Mouse (Mus musculus): Measurements from ENCODE around the gene Prr5. TPM values are rescaled to one million over a fixed set of nuclear protein-coding genes. Genes with fewer than 3 reads are reported as not detected.
A peak's percentile ranks its signal among the peaks of the same experiment; 100 is the strongest.
"Not testable (repeated sequence)": the region's sequence is repeated elsewhere in the genome, so short reads cannot be mapped to it uniquely, and the experiment has no call there.

Gene Prr5
- polyA plus RNA-seq, 1 experiment from 2014 or later: 20.4 TPM

DNA sequence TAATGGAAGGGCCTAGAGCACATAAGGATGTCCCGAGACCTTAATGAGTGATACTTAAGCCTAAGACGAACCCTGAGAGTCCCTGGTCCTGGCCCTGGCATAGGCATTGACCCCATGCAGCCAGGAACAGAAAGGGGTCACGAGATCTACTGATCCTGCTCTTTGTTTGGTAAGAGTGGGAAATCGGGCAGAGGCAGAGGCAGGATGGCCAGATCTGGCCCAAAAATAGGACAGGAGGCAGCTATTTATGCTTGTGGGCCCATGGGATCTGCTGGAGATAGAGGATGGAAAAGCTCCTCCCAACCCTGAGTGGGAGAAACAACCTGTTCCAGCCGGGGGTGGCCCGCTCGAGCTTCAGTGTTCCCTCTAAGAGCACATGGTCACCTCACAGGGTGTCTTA, 34.6 kb downstream of the Prr5 start:
- H3K27ac ChIP-seq (ENCODE audit: low read depth, low read length): no peak overlapping the region
- no peak overlapping the region for H3K9ac ChIP-seq (ENCODE audit: low read depth, low read length)
- H3K4me3 ChIP-seq (ENCODE audit: low read depth, low read length): no peak overlapping the region
- no peak for DNase-seq (ENCODE audit: low spot score)
- H3K4me2 ChIP-seq: no peak overlapping the region
- H3K27me3 ChIP-seq (replicated peaks; ENCODE audit: control insufficient read depth, insufficient read depth, low read length): no peaks in the 10 kb centered on the region
- 83% methylated on average over 7 of the region's 7 CpGs for WGBS
- H3K4me1 ChIP-seq (replicated peaks; ENCODE audit: control insufficient read depth, insufficient read depth, low read length): no peaks in the 10 kb centered on the region
- no peaks in the 10 kb centered on the region for H3K9me3 ChIP-seq (ENCODE audit: control insufficient read depth, low read length)
- ATAC-seq (replicated peaks; ENCODE audit: low FRiP score): no peak
- H3K36me3 ChIP-seq (ENCODE audit: control insufficient read depth, insufficient read depth, low read length): no peaks in the 10 kb centered on the region

GRCm38 (mm10) chr15:84705351-84705901, 36.0 kb downstream of the Prr5 start:
- no peak overlapping the region for H3K4me3 ChIP-seq (ENCODE audit: low read depth, low read length)
- H3K36me3 ChIP-seq (ENCODE audit: control insufficient read depth, insufficient read depth, low read length): no peaks in the 10 kb centered on the region
- H3K9me3 ChIP-seq (ENCODE audit: control insufficient read depth, low read length): no peaks in the 10 kb centered on the region
- WGBS: 80% methylated on average over 6 of the region's 6 CpGs
- H3K27me3 ChIP-seq (replicated peaks; ENCODE audit: control insufficient read depth, insufficient read depth, low read length): no peaks in the 10 kb centered on the region
- no peak overlapping the region for H3K9ac ChIP-seq (ENCODE audit: low read depth, low read length)
- ATAC-seq (replicated peaks; ENCODE audit: low FRiP score) (no peak), DNase-seq (ENCODE audit: low spot score) (no peak)
- no peak overlapping the region for H3K27ac ChIP-seq (ENCODE audit: low read depth, low read length)
- H3K4me2 ChIP-seq: no peak overlapping the region
- H3K4me1 ChIP-seq (replicated peaks; ENCODE audit: control insufficient read depth, insufficient read depth, low read length): no peaks in the 10 kb centered on the region

DNA sequence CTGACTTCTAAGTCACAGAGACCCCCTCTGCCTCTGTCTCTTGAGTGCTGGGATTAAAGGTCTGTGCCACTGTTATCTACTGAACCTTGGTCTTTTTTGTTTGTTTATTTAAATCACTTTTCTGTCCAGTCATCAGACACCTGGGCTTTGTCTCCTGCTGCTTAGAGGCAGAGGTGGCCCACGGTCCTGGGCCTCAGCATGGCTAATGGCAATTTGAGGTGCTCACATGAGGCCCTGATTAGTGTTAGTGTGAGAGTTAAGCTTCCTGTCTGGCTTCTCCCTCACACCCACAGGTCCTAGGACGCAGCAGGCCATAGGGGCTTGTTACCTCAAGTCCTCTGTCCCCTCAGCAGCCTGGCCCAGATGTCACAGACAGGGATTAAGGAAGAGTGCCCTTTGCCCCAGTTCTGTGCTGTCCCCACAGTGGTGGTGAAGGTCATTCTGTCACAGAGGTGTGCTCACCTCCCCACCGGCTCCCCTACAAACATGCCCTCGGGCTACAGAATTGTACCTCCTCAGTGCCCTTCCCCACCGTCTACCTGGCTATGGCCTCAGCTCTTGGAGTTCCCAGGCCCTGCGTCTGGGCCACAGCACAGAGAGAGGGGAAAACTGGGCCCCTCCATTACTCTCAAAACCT, 37.7 kb downstream of the Prr5 start:
- DNase-seq (ENCODE audit: low spot score) (no peak), ATAC-seq (replicated peaks; ENCODE audit: low FRiP score) (no peak)

GRCm38 (mm10) chr15:84712566-84713405, 43.4 kb downstream of the Prr5 start:
- WGBS: 56% methylated on average over 14 of the region's 14 CpGs

More for the DNA sequence above, 37.7 kb downstream of the Prr5 start:
- no peaks in the 10 kb centered on the region; the same call in 1 of the 2 replicates for H3K27me3 ChIP-seq (replicated peaks; ENCODE audit: control insufficient read depth, insufficient read depth, low read length)
- H3K9ac ChIP-seq (ENCODE audit: low read depth, low read length): no peak overlapping the region
- H3K4me3 ChIP-seq (ENCODE audit: low read depth, low read length): no peak overlapping the region
- no peaks in the 10 kb centered on the region for H3K36me3 ChIP-seq (ENCODE audit: control insufficient read depth, insufficient read depth, low read length)
- H3K4me1 ChIP-seq (replicated peaks; ENCODE audit: control insufficient read depth, insufficient read depth, low read length): no peaks in the 10 kb centered on the region
- H3K27ac ChIP-seq (ENCODE audit: low read depth, low read length): no peak overlapping the region
- WGBS: 62% methylated on average over 6 of the region's 6 CpGs
- H3K9me3 ChIP-seq (ENCODE audit: control insufficient read depth, low read length): no peaks in the 10 kb centered on the region
- no peak overlapping the region for H3K4me2 ChIP-seq

GRCm38 (mm10) chr15:84714730-84715129, 45.3 kb downstream of the Prr5 start:
- Histone ChIP-seq H3K27me3 (replicated peaks; ENCODE audit: control insufficient read depth, insufficient read depth, low read length) (peaks cover 7% of the 10 kb centered on the region), H3K36me3 (ENCODE audit: control insufficient read depth, insufficient read depth, low read length) (no peaks in the 10 kb centered on the region), H3K4me2 (peak overlapping the region; percentile 53), H3K4me1 (replicated peaks; ENCODE audit: control insufficient read depth, insufficient read depth, low read length) (peaks cover 7% of the 10 kb centered on the region), H3K27ac (ENCODE audit: low read depth, low read length) (peak overlapping the region; percentile 32; the same call in 1 of the 2 replicates), H3K9me3 (ENCODE audit: control insufficient read depth, low read length) (no peaks in the 10 kb centered on the region), H3K4me3 (ENCODE audit: low read depth, low read length) (peak overlapping the region; percentile 10; the same call in 1 of the 2 replicates), H3K9ac (ENCODE audit: low read depth, low read length) (no peak overlapping the region)
- WGBS: 1% methylated on average over 17 of the region's 17 CpGs
- DNase-seq (ENCODE audit: low spot score) (peak; percentile 69), ATAC-seq (replicated peaks; ENCODE audit: low FRiP score) (peak; percentile 61)

More at GRCm38 (mm10) chr15:84712566-84713405, 43.4 kb downstream of the Prr5 start:
- Histone ChIP-seq H3K4me3 (ENCODE audit: low read depth, low read length) (no peak overlapping the region), H3K36me3 (ENCODE audit: control insufficient read depth, insufficient read depth, low read length) (no peaks in the 10 kb centered on the region), H3K27me3 (replicated peaks; ENCODE audit: control insufficient read depth, insufficient read depth, low read length) (no peaks in the 10 kb centered on the region; the same call in 1 of the 2 replicates), H3K4me1 (replicated peaks; ENCODE audit: control insufficient read depth, insufficient read depth, low read length) (peaks cover 7% of the 10 kb centered on the region), H3K4me2 (no peak overlapping the region), H3K27ac (ENCODE audit: low read depth, low read length) (no peak overlapping the region), H3K9ac (ENCODE audit: low read depth, low read length) (no peak overlapping the region), H3K9me3 (ENCODE audit: control insufficient read depth, low read length) (no peaks in the 10 kb centered on the region)
- ATAC-seq (replicated peaks; ENCODE audit: low FRiP score) (no peak), DNase-seq (ENCODE audit: low spot score) (no peak)

- Histone ChIP-seq H3K4me1 (replicated peaks; ENCODE audit: control insufficient read depth, insufficient read depth, low read length) (peaks cover 10% of the 10 kb centered on the region), H3K27ac (ENCODE audit: low read depth, low read length) (peak overlapping the region; percentile 30; the same call in 1 of the 2 replicates), H3K9me3 (ENCODE audit: control insufficient read depth, low read length) (no peaks in the 10 kb centered on the region), H3K4me2 (peak overlapping the region; percentile 53), H3K36me3 (ENCODE audit: control insufficient read depth, insufficient read depth, low read length) (no peaks in the 10 kb centered on the region), H3K9ac (ENCODE audit: low read depth, low read length) (no peak overlapping the region), H3K27me3 (replicated peaks; ENCODE audit: control insufficient read depth, insufficient read depth, low read length) (peaks cover 11% of the 10 kb centered on the region), H3K4me3 (ENCODE audit: low read depth, low read length) (peak overlapping the region; percentile 10; the same call in 1 of the 2 replicates)
- DNase-seq (ENCODE audit: low spot score): no peak
- no peak for ATAC-seq (replicated peaks; ENCODE audit: low FRiP score)
- WGBS: 41% methylated on average over 11 of the region's 11 CpGs
These were observed 45.7 kb downstream of the Prr5 start for GRCm38 (mm10) chr15:84715132-84715531.

GRCm38 (mm10) chr15:84717570-84718270, 48.3 kb downstream of the Prr5 start:
- not testable (repeated sequence) for DNase-seq (ENCODE audit: low spot score); H3K9ac ChIP-seq (ENCODE audit: low read depth, low read length); H3K36me3 ChIP-seq (ENCODE audit: control insufficient read depth, insufficient read depth, low read length); ATAC-seq (replicated peaks; ENCODE audit: low FRiP score); H3K4me2 ChIP-seq; H3K27ac ChIP-seq (ENCODE audit: low read depth, low read length); H3K4me3 ChIP-seq (ENCODE audit: low read depth, low read length); H3K9me3 ChIP-seq (ENCODE audit: control insufficient read depth, low read length)
- H3K4me1 ChIP-seq (replicated peaks; ENCODE audit: control insufficient read depth, insufficient read depth, low read length): peaks cover 12% of the 10 kb centered on the region
- 60% methylated on average over 6 of the region's 6 CpGs for WGBS
- peaks cover 18% of the 10 kb centered on the region for H3K27me3 ChIP-seq (replicated peaks; ENCODE audit: control insufficient read depth, insufficient read depth, low read length)

- WGBS: 56% methylated on average over 3 of the region's 3 CpGs
- H3K27ac ChIP-seq (ENCODE audit: low read depth, low read length): no peak overlapping the region
- ATAC-seq (replicated peaks; ENCODE audit: low FRiP score): no peak
- peaks cover 18% of the 10 kb centered on the region for H3K27me3 ChIP-seq (replicated peaks; ENCODE audit: control insufficient read depth, insufficient read depth, low read length)
- no peak overlapping the region for H3K4me3 ChIP-seq (ENCODE audit: low read depth, low read length)
- DNase-seq (ENCODE audit: low spot score): no peak
- H3K9me3 ChIP-seq (ENCODE audit: control insufficient read depth, low read length): no peaks in the 10 kb centered on the region
- no peak overlapping the region for H3K4me2 ChIP-seq
- no peaks in the 10 kb centered on the region for H3K36me3 ChIP-seq (ENCODE audit: control insufficient read depth, insufficient read depth, low read length)
- peaks cover 12% of the 10 kb centered on the region for H3K4me1 ChIP-seq (replicated peaks; ENCODE audit: control insufficient read depth, insufficient read depth, low read length)
- H3K9ac ChIP-seq (ENCODE audit: low read depth, low read length): no peak overlapping the region
These were observed 49.4 kb downstream of the Prr5 start for GRCm38 (mm10) chr15:84718785-84719184.
